Mouse (Mus musculus) heart, embryonic 16.5 days (tissue): Measurements from ENCODE around the gene Tmem240. TPM values are rescaled to one million over a fixed set of nuclear protein-coding genes. Genes with fewer than 3 reads are reported as not detected.
"Not testable (repeated sequence)": the region's sequence is repeated elsewhere in the genome, so short reads cannot be mapped to it uniquely, and the experiment has no call there.

Source experiments
- ATAC-seq: fragments of 200-750 bp; cut with Nextera tagmentation; replicated peaks from 2 replicates; pipeline ENCODE4 v1.8.0; 2017; ENCODE audit warnings: moderate number of reproducible peaks; ENCODE audit not compliant: insufficient read depth, low FRiP score; ENCODE audit errors: extremely low read depth
- H3K27ac ChIP-seq: fragments of 300-500 bp; sonication (generic); 2 replicates; pipeline ENCODE4 v1.5.1; 2014; ENCODE audit warnings: mild to moderate bottlenecking, low read length, control low read depth, moderate library complexity
- H3K27me3 ChIP-seq: fragments of 300-500 bp; sonication (generic); 2 replicates; pipeline ENCODE4 v1.6.1; 2014; ENCODE audit warnings: low read length, mixed read lengths; ENCODE audit not compliant: control insufficient read depth, insufficient read depth
- H3K36me3 ChIP-seq: fragments of 300-500 bp; sonication (generic); 2 replicates; pipeline ENCODE4 v1.6.1; 2014; ENCODE audit not compliant: control insufficient read depth, insufficient read depth
- H3K4me1 ChIP-seq: fragments of 300-500 bp; sonication (generic); 2 replicates; pipeline ENCODE4 v1.6.1; 2014; ENCODE audit warnings: low read length, mixed read lengths; ENCODE audit not compliant: control insufficient read depth, insufficient read depth
- H3K4me2 ChIP-seq: fragments of 300-500 bp; sonication (generic); 2 replicates; pipeline ENCODE4 v1.6.1; 2014; ENCODE audit warnings: low read depth, mild to moderate bottlenecking, control low read depth, low read length
- H3K4me3 ChIP-seq: fragments of 300-500 bp; sonication (generic); 2 replicates; pipeline ENCODE4 v1.5.1; 2014; ENCODE audit warnings: mild to moderate bottlenecking, control low read depth, low read length
- H3K9ac ChIP-seq: fragments of 300-500 bp; sonication (generic); 2 replicates; pipeline ENCODE4 v1.6.1; 2014; ENCODE audit warnings: low read length, control low read depth
- H3K9me3 ChIP-seq: fragments of 300-500 bp; sonication (generic); replicated peaks from 2 replicates; pipeline ENCODE4 v1.6.1; 2016; ENCODE audit warnings: low read length; ENCODE audit not compliant: control insufficient read depth
- WGBS: fragments of 180-500 bp; shearing (Covaris S2); extraction: QIAGEN DNeasy Blood & Tissue Kit; methylation state at CpG from one replicate; pipeline ENCODE4 v1.1.7; 2014; 5-methylcytosine and 5-hydroxymethylcytosine counted together
- polyA plus RNA-seq: library from polyadenylated mRNA; unstranded; fragments of >200 nt; fragmentation: Nextera tagmentation; extraction: Ambion mirVana; gene quantifications from 2 replicates; pipeline ENCODE4 v1.2.1, GENCODE M21; 2015

Gene Tmem240
- polyA plus RNA-seq, 1 experiment from 2014 or later, result 0.54 TPM

DNA sequence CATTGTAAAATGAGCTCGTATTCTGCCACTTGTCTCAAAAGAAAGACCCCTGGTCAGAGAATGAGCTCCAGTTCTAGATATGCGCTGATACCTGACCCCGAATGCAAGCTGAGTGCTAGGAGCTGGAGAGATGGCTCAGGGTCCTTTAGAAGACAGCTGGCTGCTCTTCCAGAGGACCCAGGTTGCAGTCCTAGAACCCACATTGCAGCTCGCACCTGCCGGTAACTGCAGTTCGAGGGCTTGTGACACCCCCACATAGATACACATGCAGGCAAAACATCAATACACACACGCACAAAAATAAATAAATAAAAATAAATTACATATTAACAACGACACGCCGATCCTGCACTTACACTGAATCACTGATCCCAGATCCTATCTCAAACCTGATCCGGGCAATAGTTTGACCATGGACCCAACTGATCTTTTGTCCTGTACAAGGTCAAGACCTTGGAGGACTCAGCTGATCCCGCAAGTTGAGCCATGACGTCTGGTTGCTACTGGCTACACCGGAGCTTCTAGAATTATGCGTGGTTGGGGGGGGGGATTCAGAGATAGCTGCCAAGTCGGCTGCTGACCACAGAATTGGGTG lies 49.0 kb downstream of the Tmem240 start:
- Histone ChIP-seq H3K36me3 (no peaks in the 10 kb centered on the region), H3K9me3 (no peaks in the 10 kb centered on the region), H3K4me1 (peaks cover 26% of the 10 kb centered on the region), H3K4me3 (peak overlapping the region; percentile 69), H3K27me3 (no peaks in the 10 kb centered on the region), H3K4me2 (peak overlapping the region; percentile 87), H3K9ac (peak overlapping the region; percentile 86), H3K27ac (peak overlapping the region; percentile 87)
- WGBS, result 32% methylated on average over 16 of the region's 16 CpGs
- peak; percentile 16; the same call in 1 of the 2 replicates for ATAC-seq

DNA sequence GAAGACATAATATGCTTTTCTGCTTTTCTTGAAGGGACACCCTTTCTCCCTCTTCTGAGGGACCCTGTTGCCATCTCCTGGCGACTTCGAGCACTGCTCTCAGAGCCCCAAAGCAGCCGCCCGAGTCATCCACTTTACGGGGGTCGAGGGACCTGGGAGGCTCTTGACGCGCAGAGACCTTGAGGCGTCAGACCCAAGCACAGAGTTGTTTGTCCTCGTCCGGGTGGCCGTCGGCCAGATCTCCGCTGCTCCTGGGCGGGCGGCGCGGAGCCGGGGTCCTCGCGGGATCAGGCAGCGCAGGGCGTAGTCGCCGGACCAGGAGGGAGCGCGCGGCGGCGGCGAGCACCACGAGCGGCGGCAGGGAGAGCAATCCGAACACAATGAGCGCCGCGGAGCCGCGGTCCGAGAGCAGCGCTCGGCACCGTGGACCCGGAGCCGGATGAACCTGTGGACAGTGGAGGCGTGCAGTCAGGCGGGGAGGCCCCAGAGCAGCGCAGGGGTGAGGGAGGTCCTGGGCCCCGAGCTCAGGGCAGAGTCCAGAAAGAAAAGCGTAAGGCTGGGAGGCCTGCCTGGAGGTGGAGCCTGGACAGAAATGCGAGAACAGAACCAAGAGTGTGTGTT lies 49.6 kb downstream of the Tmem240 start:
- Histone ChIP-seq H3K36me3 (no peaks in the 10 kb centered on the region), H3K27me3 (no peaks in the 10 kb centered on the region), H3K4me3 (peak overlapping the region; percentile 69), H3K9ac (peak overlapping the region; percentile 86), H3K4me2 (peak overlapping the region; percentile 87), H3K9me3 (no peaks in the 10 kb centered on the region), H3K27ac (peak overlapping the region; percentile 87), H3K4me1 (peaks cover 26% of the 10 kb centered on the region)
- peak; percentile 74 for ATAC-seq
- WGBS, result under 1% methylated on average over 52 of the region's 52 CpGs

- no peak for ATAC-seq
- peaks cover 23% of the 10 kb centered on the region for H3K4me1 ChIP-seq
- no peak overlapping the region for H3K4me3 ChIP-seq
- H3K9me3 ChIP-seq, result no peaks in the 10 kb centered on the region
- H3K4me2 ChIP-seq, result peak overlapping the region; percentile 37
- WGBS, result 57% methylated on average over 10 of the region's 10 CpGs
- H3K27me3 ChIP-seq, result no peaks in the 10 kb centered on the region
- no peaks in the 10 kb centered on the region for H3K36me3 ChIP-seq
- H3K9ac ChIP-seq, result peak overlapping the region; percentile 46; the same call in 1 of the 2 replicates
- peak overlapping the region; percentile 38; the same call in 1 of the 2 replicates for H3K27ac ChIP-seq
Measured at GRCm38 (mm10) chr4:155785246-155785645, 50.6 kb downstream of the Tmem240 start.

DNA sequence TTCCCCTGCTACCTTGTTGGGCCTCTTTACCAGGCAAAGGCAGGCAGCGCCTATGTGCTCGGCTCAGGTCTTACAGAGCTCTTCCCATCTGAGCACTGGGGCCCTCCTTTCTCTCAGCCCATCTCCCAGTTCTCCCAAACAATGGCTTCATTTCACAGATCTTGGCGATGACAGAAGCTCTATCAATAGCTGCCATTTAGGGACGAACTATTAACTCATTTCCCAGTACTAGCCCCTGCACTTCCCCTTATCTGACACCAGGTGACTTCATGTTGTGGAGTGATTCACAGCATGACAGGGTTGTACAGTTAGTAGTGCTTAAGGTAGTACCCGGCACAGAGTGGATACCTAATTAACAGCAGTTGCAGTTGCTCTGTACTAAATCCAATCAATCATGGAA lies 51.2 kb downstream of the Tmem240 start, which contains the start of gene Tmem88b:
Tmem88b (minus strand) TSS at position 56 of the 400 bp plus-strand sequence.
- ATAC-seq, result no peak
- 38% methylated on average over 5 of the region's 5 CpGs for WGBS
- Histone ChIP-seq H3K36me3 (no peaks in the 10 kb centered on the region), H3K9me3 (no peaks in the 10 kb centered on the region), H3K27ac (peak within 1 kb of the TSS; percentile 38; the same call in 1 of the 2 replicates), H3K4me1 (peaks cover 20% of the 10 kb centered on the region), H3K27me3 (no peaks in the 10 kb centered on the region), H3K4me3 (peak within 1 kb of the TSS; percentile 69), H3K9ac (peak within 1 kb of the TSS; percentile 86), H3K4me2 (peak within 1 kb of the TSS; percentile 87)

GRCm38 (mm10) chr4:155788300-155788699 lies 53.7 kb downstream of the Tmem240 start:
- ATAC-seq, result no peak
- H3K4me1 ChIP-seq, result peaks cover 16% of the 10 kb centered on the region
- 60% methylated on average over 3 of the region's 3 CpGs for WGBS
- no peaks in the 10 kb centered on the region for H3K9me3 ChIP-seq
- H3K4me3 ChIP-seq, result no peak overlapping the region
- no peak overlapping the region for H3K27ac ChIP-seq
- no peak overlapping the region for H3K4me2 ChIP-seq
- H3K9ac ChIP-seq, result no peak overlapping the region
- no peaks in the 10 kb centered on the region for H3K36me3 ChIP-seq
- no peaks in the 10 kb centered on the region for H3K27me3 ChIP-seq

- H3K9ac ChIP-seq, H3K27ac ChIP-seq, H3K4me2 ChIP-seq, H3K9me3 ChIP-seq, ATAC-seq, H3K4me3 ChIP-seq, H3K27me3 ChIP-seq, H3K36me3 ChIP-seq: not testable (repeated sequence)
- WGBS, result 78% methylated on average over 4 of the region's 4 CpGs
- H3K4me1 ChIP-seq, result peaks cover 11% of the 10 kb centered on the region
Measured at GRCm38 (mm10) chr4:155788833-155789232, 54.2 kb downstream of the Tmem240 start.

DNA sequence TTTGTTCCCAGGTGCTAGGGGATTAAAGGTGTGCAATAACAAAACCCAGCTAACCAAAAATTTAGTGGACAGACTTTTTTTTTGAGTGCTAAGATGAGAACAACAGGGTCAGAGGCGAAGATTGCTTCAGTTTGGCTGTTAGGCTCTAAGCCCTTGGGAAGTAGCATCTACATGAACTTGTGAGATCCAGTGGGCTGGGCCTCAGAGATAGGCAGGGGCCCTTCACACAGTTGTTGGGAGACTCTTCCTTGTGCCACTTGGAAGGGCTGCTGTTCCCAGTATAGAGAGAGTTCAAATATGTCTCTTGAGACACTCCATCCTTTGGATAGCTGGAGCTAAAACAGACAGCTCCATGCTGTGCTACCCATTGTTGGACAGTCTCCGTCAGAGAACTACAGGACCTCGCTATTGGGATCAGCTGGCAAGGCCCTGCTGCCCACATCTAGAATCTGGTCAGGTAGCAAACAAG lies 55.5 kb downstream of the Tmem240 start, which contains the start of gene Ankrd65:
Ankrd65 (plus strand) TSS at position 419 of the 469 bp plus-strand sequence.
- Histone ChIP-seq H3K9me3 (no peaks in the 10 kb centered on the region), H3K4me3 (no peak within 1 kb of the TSS), H3K4me1 (peaks cover 8% of the 10 kb centered on the region), H3K9ac (no peak within 1 kb of the TSS), H3K27me3 (no peaks in the 10 kb centered on the region), H3K27ac (no peak within 1 kb of the TSS), H3K4me2 (no peak within 1 kb of the TSS), H3K36me3 (no peaks in the 10 kb centered on the region)
- 84% methylated on average over 3 of the region's 3 CpGs for WGBS
- no peak for ATAC-seq
